Mouse (Mus musculus) heart, adult 8-10 months (tissue): ENCODE results near the gene Mrpl21. TPM values are rescaled to one million over a fixed set of nuclear protein-coding genes. Genes with fewer than 3 reads are reported as not detected.

Experiments
- DNase-seq: peaks from one replicate; pipeline ENCODE4 v3.0.0; 2022; ENCODE audit warnings: low spot score
- microRNA-seq: library from miRNA; unstranded; fragments of <30 nt; microRNA quantifications from one replicate; pipeline ENCODE4 v1.2.0, GENCODE M21; 2022
- total RNA-seq, 4 experiments: library from RNA; stranded (reverse); gene quantifications; 2 replicates each; pipeline ENCODE4 v1.2.4; 2022

The Mrpl21 gene
- total RNA-seq, 4 experiments from 2014 or later = 83.4 to 88.5 (median 86.9) TPM

- DNase-seq = no peak
These were observed 56.5 kb downstream of the Mrpl21 start for GRCm38 (mm10) chr19:3339187-3339586.

GRCm38 (mm10) chr19:3341021-3341420, 58.3 kb downstream of the Mrpl21 start:
- DNase-seq = no peak

Small RNAs within 50 kb of the gene (microRNA-seq; reads per million reads assigned to microRNA genes)
- 0.84 reads per million for gene Mir6984

Other genes with a start within 250 kb of the Mrpl21 start
- gene Ighmbp2, start 116 bp downstream of the Mrpl21 start, total RNA-seq = 1 to 10 TPM; 2.6 to 3.3 (median 3.2) TPM
- gene Cpt1a, start 39.4 kb downstream of the Mrpl21 start, total RNA-seq = 10 to 100 TPM; 46.3 to 65.6 (median 57.4) TPM
- 1 to 10 TPM; 2.4 to 5.1 (median 3.1) TPM for gene Tesmin, start 106.0 kb downstream of the Mrpl21 start, total RNA-seq
- not detected for gene Gal, start 131.6 kb downstream of the Mrpl21 start, total RNA-seq